Mouse (Mus musculus): ENCODE measurements around the gene Slc6a11. TPM values are rescaled to one million over a fixed set of nuclear protein-coding genes. Genes with fewer than 3 reads are reported as not detected.

The Slc6a11 gene
- polyA plus RNA-seq, 1 experiment from 2014 or later = not detected

DNA sequence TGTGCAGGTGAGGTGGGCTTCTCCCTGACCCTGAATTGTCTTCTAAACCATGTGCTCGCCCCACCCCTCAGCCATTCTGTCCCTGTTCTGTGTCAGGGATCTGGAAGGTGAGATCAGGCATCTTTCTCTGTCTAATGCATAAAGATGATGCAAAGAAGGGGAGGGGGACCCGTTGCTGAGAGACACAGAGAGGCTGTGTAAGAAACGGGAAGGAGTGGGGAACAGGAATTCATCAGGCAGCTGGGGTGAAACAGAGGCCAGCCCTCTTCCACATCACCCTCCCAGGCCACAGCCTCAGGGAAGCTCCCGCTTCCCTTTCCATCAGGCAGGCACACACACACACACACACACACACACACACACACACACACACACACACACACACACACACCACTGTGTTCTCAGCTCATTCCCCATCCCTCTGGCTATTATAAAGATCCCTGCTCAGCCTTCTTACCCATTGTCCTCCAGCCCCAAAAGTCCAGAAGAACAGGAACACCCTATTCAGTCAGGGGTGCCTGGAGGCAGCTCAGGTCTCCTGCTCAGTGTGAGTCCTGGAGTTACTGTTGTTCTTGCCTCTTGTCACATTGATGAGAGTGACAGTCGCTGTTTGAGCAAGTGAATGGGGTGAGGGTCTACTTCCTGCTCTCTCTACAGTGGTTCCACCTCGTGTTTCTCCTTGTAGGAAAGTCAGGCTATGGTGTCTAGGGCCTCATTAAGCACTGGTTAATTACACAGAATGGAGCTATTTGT lies 108.0 kb downstream of the Slc6a11 start:
- no peak overlapping the region for H3K9ac ChIP-seq
- H3K27ac ChIP-seq = no peak overlapping the region
- H3K27me3 ChIP-seq (replicated peaks) = peaks cover 10% of the 10 kb centered on the region; the same call in 1 of the 2 replicates
- H3K4me1 ChIP-seq = no peaks in the 10 kb centered on the region
- no peak for ATAC-seq
- 18% methylated on average over 5 of the region's 6 CpGs for WGBS (ENCODE audit: insufficient replicate concordance)
- no peak overlapping the region for H3K4me3 ChIP-seq
- H3K4me2 ChIP-seq = no peak overlapping the region
- H3K9me3 ChIP-seq (replicated peaks) = no peaks in the 10 kb centered on the region
- no peaks in the 10 kb centered on the region for H3K36me3 ChIP-seq

DNA sequence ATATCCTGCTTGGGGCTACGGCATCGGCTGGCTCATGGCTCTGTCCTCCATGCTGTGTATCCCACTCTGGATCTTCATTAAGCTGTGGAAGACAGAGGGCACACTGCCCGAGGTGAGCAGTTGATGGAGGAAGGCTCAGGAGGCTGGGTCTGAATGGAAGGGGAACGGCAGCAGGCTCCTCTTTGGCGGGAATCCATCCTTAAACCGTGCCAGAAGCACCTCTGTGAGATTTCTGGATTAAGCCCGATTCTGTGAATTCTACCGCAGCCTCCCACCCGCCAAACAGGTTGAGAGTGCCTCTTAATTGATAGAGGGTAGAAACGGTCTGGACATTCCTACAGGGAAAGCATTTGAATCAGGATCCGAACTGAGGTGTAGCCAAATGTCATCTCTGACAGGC lies 114.6 kb downstream of the Slc6a11 start:
- H3K36me3 ChIP-seq = no peaks in the 10 kb centered on the region
- no peak overlapping the region for H3K9ac ChIP-seq
- no peak overlapping the region for H3K27ac ChIP-seq
- peaks cover 19% of the 10 kb centered on the region for H3K27me3 ChIP-seq (replicated peaks)
- no peak overlapping the region for H3K4me3 ChIP-seq
- 65% methylated on average over 11 of the region's 11 CpGs for WGBS (ENCODE audit: insufficient replicate concordance)
- no peaks in the 10 kb centered on the region for H3K9me3 ChIP-seq (replicated peaks)
- no peaks in the 10 kb centered on the region for H3K4me1 ChIP-seq
- no peak for ATAC-seq
- H3K4me2 ChIP-seq = no peak overlapping the region

DNA sequence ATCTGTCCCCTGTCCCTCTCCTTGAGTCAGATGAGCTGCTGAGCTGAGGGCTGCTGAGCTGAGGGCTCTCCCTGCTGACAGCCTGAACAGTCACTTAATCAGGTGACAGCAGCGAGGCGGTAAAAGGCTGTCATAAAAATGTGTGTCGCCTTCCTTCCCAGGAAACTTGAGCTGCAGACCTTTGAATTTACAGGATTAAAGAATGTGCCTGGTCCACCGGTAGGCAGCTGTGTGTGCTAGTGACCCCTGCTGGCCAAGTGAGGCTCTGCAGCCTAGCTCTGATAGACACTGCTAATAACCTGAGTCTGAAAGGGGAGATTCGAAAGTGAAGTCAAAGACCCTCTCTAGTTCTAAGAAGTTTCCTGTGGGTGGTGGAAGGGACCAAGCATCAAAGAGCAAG lies 119.3 kb downstream of the Slc6a11 start:
- no peak overlapping the region for H3K4me2 ChIP-seq
- no peaks in the 10 kb centered on the region for H3K4me1 ChIP-seq
- H3K36me3 ChIP-seq = no peaks in the 10 kb centered on the region
- no peaks in the 10 kb centered on the region for H3K9me3 ChIP-seq (replicated peaks)
- no peak for ATAC-seq
- WGBS (ENCODE audit: insufficient replicate concordance) = 7% methylated on average over 5 of the region's 5 CpGs
- no peak overlapping the region for H3K9ac ChIP-seq
- H3K27me3 ChIP-seq (replicated peaks) = peaks cover 26% of the 10 kb centered on the region
- H3K4me3 ChIP-seq = no peak overlapping the region
- no peak overlapping the region for H3K27ac ChIP-seq

DNA sequence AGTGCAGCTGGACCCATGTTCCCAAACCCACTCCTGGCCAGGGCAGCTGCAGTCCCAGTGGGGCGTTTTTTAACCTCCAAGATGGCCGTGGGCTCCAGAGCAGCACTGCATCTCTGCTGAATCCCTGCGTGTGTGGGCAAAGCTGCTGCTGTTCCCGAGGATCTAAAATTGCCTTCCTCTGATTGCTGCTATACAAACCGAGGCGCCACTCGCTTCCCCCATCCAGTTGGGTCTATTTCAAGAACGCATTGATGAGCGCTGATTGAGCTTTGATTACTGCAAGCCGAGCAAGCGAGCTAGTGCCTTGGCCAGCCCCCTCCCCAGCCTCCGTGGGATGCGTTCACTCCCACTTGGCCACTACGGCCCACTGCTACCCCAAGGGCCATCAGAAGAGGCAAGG lies 123.9 kb downstream of the Slc6a11 start:
- no peak for ATAC-seq
- H3K27ac ChIP-seq = no peak overlapping the region
- no peak overlapping the region for H3K9ac ChIP-seq
- no peaks in the 10 kb centered on the region for H3K36me3 ChIP-seq
- H3K9me3 ChIP-seq (replicated peaks) = no peaks in the 10 kb centered on the region
- 68% methylated on average over 14 of the region's 14 CpGs for WGBS (ENCODE audit: insufficient replicate concordance)
- peaks cover 11% of the 10 kb centered on the region; the same call in 1 of the 2 replicates for H3K27me3 ChIP-seq (replicated peaks)
- H3K4me1 ChIP-seq = no peaks in the 10 kb centered on the region
- H3K4me2 ChIP-seq = no peak overlapping the region
- H3K4me3 ChIP-seq = no peak overlapping the region

DNA sequence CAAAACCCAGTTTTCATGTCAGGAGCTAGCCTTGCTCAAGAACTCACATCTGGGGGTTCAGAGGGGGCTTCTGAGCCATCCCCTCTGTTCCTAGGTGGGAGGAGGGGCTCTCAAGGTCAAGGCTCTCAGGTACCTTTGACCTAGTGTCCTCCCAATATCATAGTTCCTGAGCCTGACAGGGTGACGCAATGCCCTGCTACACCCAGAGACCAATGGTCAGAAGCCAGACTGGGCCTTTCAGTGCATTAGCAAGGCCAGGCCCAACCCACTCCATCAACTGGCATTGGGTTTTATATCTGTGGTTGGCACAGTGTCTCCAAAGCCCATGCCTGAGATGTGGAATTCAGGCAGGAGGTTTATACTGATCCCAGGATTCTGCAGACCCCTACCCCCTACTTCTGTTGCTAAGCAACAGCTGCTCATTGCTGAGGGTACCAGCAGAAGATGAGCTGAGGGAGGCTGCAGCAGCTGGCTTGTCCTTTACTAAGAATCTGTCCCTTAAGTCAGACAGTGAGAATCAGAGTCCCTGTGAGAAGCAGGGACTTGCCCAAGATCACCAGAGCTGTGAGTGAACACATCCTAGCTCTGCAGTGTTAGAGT lies 126.8 kb downstream of the Slc6a11 start:
- H3K27ac ChIP-seq = no peak overlapping the region
- H3K27me3 ChIP-seq (replicated peaks) = 0 out of 2 replicates have a peak, but pooled peaks cover 11% of the 10 kb centered on the region
- H3K36me3 ChIP-seq = no peaks in the 10 kb centered on the region
- WGBS (ENCODE audit: insufficient replicate concordance) = 54% methylated on average over 1 of the region's 1 CpGs
- H3K9ac ChIP-seq = no peak overlapping the region
- no peak for ATAC-seq
- no peak overlapping the region for H3K4me2 ChIP-seq
- H3K4me1 ChIP-seq = no peaks in the 10 kb centered on the region
- no peaks in the 10 kb centered on the region for H3K9me3 ChIP-seq (replicated peaks)
- no peak overlapping the region for H3K4me3 ChIP-seq

DNA sequence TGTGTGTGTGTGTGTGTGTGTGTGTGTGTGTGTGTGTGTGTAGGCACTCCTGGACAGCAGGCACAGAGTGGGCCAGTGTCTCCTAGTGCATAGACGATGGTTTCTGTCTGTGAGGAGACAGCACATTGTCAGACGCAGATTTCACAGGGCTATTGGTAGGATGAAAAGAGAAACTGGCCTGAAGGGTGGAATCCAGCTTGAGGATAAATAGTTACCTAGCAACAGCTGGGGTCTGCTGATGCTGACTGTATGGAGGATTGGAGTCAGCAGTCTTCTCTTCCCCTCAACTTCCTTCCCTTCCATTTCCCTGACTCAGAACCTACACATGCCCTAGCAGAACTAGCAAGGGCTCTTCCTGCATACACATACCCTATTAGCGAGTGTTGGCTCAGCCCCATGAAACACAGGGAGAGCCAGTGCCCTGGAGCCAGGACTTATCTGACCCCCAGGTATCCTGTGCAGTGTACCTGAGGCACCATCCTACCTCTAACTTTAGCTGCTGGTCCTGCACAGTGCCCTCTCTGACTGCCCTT lies 127.7 kb downstream of the Slc6a11 start:
- no peak overlapping the region for H3K9ac ChIP-seq
- H3K4me1 ChIP-seq = no peaks in the 10 kb centered on the region
- H3K36me3 ChIP-seq = no peaks in the 10 kb centered on the region
- H3K27me3 ChIP-seq (replicated peaks) = 0 out of 2 replicates have a peak, but pooled peaks cover 11% of the 10 kb centered on the region
- ATAC-seq = no peak
- no peak overlapping the region for H3K27ac ChIP-seq
- WGBS (ENCODE audit: insufficient replicate concordance) = 39% methylated on average over 3 of the region's 3 CpGs
- H3K4me2 ChIP-seq = no peak overlapping the region
- H3K9me3 ChIP-seq (replicated peaks) = no peaks in the 10 kb centered on the region
- H3K4me3 ChIP-seq = no peak overlapping the region

DNA sequence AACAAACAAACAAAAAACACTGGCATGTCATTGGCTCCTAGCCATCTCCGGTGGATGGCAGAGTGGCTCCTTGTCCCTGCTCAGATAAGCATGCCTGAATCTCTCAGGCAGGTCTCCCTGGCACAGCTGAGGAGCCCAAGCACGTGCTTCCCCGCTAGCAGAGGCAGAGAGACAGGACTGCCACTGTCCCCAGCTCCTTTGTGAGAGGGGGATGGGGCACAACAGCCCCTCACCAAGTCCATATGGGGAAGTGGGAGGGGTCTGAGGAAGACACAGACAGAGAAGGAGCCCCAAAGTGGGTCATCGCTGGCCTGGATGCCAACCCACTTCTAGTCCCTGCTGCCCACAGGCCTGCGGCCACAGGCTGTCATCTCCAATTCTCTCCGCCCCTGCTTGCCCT lies 130.6 kb downstream of the Slc6a11 start:
- no peak overlapping the region for H3K9ac ChIP-seq
- no peaks in the 10 kb centered on the region for H3K36me3 ChIP-seq
- H3K27ac ChIP-seq = no peak overlapping the region
- H3K4me3 ChIP-seq = no peak overlapping the region
- WGBS (ENCODE audit: insufficient replicate concordance) = 49% methylated on average over 6 of the region's 6 CpGs
- H3K9me3 ChIP-seq (replicated peaks) = no peaks in the 10 kb centered on the region
- 0 out of 2 replicates have a peak, but pooled peaks cover 11% of the 10 kb centered on the region for H3K27me3 ChIP-seq (replicated peaks)
- no peak overlapping the region for H3K4me2 ChIP-seq
- H3K4me1 ChIP-seq = no peaks in the 10 kb centered on the region
- ATAC-seq = no peak

DNA sequence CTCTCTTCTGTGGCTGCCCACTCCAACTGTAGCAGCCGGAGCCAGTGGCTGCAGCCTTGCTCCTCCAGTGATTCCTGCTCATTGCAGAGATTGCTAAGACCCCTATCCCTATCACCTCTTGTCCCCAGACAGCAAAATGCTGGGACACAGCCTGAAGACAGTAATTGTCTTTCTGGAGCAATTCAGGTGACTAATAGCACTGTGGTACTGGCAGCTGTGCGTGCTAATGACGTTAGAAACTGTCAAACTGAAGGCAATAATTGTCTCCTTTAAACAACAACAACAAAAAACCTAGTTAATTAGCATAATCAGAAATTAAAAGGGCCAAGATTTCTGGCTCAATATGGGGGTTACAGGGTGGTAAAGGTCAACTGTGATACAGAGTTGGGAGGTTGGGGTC lies 133.0 kb downstream of the Slc6a11 start:
- no peak overlapping the region for H3K4me3 ChIP-seq
- H3K27me3 ChIP-seq (replicated peaks) = 0 out of 2 replicates have a peak, but pooled peaks cover 11% of the 10 kb centered on the region
- no peak overlapping the region for H3K9ac ChIP-seq
- WGBS (ENCODE audit: insufficient replicate concordance) = 48% methylated on average over 3 of the region's 3 CpGs
- no peaks in the 10 kb centered on the region for H3K9me3 ChIP-seq (replicated peaks)
- no peak overlapping the region for H3K4me2 ChIP-seq
- no peak for ATAC-seq
- no peaks in the 10 kb centered on the region for H3K36me3 ChIP-seq
- H3K4me1 ChIP-seq = no peaks in the 10 kb centered on the region
- H3K27ac ChIP-seq = no peak overlapping the region

DNA sequence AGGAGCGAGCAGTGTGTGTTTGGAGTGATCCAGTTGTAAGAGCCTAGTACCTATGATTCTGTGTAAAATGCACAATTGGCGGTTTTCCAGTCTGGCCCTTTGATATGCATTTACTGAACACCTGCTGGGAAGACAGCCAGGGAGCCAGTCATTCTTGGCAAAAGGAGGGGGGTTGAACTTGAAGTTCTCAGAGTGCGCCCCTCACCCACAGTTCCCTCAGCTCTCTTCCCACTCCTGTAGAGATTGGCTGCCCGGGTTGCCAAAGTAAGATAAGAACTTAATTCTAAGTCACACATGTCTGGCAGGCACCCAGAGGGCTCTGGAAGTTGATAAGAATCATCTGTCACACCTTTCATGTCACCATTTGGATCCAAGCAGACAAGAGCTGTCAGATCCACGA lies 133.4 kb downstream of the Slc6a11 start:
- Histone ChIP-seq H3K27me3 (replicated peaks) (0 out of 2 replicates have a peak, but pooled peaks cover 11% of the 10 kb centered on the region), H3K9me3 (replicated peaks) (no peaks in the 10 kb centered on the region), H3K9ac (no peak overlapping the region), H3K4me2 (no peak overlapping the region), H3K27ac (no peak overlapping the region), H3K4me3 (no peak overlapping the region), H3K36me3 (no peaks in the 10 kb centered on the region), H3K4me1 (no peaks in the 10 kb centered on the region)
- 34% methylated on average over 5 of the region's 5 CpGs for WGBS (ENCODE audit: insufficient replicate concordance)
- no peak for ATAC-seq

DNA sequence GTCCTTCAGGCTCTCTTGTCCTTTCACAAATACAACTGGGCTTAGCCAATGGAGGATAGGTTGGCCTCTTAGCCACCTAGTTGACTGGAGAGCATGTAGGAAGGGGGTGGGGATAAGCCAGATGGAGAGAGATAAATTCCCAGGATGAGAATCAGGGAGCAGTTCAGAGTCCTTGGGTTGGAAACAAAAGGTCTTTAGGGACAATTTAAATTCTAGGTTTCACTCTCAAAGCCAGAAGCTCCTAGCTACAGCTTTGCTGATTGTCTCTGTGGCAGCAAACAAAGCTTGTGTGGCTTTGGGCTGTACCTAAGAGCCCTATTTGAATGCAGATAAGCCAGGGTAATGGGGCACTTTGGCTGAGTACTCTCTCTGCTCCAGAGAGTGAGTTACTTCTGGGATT lies 135.2 kb downstream of the Slc6a11 start:
- H3K9ac ChIP-seq = no peak overlapping the region
- H3K4me3 ChIP-seq = no peak overlapping the region
- H3K27ac ChIP-seq = no peak overlapping the region
- no peaks in the 10 kb centered on the region for H3K36me3 ChIP-seq
- H3K4me1 ChIP-seq = no peaks in the 10 kb centered on the region
- 0 out of 2 replicates have a peak, but pooled peaks cover 11% of the 10 kb centered on the region for H3K27me3 ChIP-seq (replicated peaks)
- no peak for ATAC-seq
- H3K4me2 ChIP-seq = no peak overlapping the region
- H3K9me3 ChIP-seq (replicated peaks) = no peaks in the 10 kb centered on the region

DNA sequence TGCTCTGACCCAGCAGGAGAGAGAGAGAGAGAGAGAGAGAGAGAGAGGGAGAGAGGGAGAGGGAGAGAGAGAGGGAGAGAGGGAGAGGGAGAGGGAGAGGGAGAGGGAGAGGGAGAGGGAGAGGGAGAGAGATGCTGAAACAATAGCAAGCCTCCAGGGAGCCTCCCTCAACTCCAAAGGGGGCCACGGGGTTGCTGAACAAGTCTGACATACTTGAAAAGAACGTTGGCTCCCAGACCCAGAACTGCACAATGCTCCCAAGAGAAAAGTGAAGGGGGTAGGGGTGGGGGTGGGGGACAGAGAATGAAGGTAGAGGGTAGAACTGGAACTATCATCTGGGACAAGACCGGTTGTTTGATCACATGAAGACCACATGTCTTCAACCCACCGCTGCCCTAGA lies 136.9 kb downstream of the Slc6a11 start:
- ATAC-seq = no peak

DNA sequence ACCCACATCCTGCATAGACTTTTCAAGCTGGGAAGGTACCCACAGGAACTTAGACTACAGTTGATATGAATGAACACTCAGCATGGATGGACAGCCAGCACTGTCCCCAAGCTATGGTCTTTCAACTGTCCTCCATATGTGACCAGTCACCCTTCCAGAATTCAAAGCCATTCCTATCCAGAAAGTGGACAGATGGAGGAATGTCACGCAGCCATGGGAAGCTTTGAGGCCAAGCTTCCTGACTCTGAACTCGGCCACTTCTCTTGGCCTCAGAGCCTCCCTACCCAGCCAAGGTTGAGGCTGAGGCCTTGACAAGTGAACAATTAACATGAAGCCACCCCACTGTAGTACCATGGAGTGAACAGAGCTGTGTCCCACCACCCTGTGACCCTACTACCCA lies 138.5 kb downstream of the Slc6a11 start:
- Histone ChIP-seq H3K4me1 (no peaks in the 10 kb centered on the region), H3K36me3 (no peaks in the 10 kb centered on the region), H3K4me2 (no peak overlapping the region), H3K9ac (no peak overlapping the region), H3K27ac (no peak overlapping the region), H3K27me3 (replicated peaks) (peaks cover 23% of the 10 kb centered on the region), H3K9me3 (replicated peaks) (no peaks in the 10 kb centered on the region), H3K4me3 (no peak overlapping the region)
- ATAC-seq = no peak
- WGBS (ENCODE audit: insufficient replicate concordance) = 47% methylated on average over 2 of the region's 2 CpGs

More for the DNA sequence above, 136.9 kb downstream of the Slc6a11 start:
- Histone ChIP-seq H3K9me3 (replicated peaks) (no peaks in the 10 kb centered on the region), H3K4me2 (no peak overlapping the region), H3K27ac (no peak overlapping the region), H3K4me1 (no peaks in the 10 kb centered on the region), H3K36me3 (no peaks in the 10 kb centered on the region), H3K4me3 (no peak overlapping the region), H3K9ac (no peak overlapping the region), H3K27me3 (replicated peaks) (peaks cover 9% of the 10 kb centered on the region)
- 40% methylated on average over 4 of the region's 4 CpGs for WGBS (ENCODE audit: insufficient replicate concordance)
